Mouse (Mus musculus) frontal cortex, adult 2 months (tissue): Measurements from ENCODE around the gene Nedd1. TPM values are rescaled to one million over a fixed set of nuclear protein-coding genes. Genes with fewer than 3 reads are reported as not detected.

Experiments
- DNase-seq, 2 experiments: peaks; one replicate each; pipeline ENCODE4 v3.0.0; 2022; ENCODE audit warnings: low spot score in 1 of 2; ENCODE audit errors: extremely low spot score in 1 of 2
- polyA plus RNA-seq: library from polyadenylated mRNA; depleted of rRNA; stranded (reverse); fragments of >200 nt; gene quantifications from 2 replicates; pipeline ENCODE4 v1.2.3, GENCODE M21; 2012; rRNA removed

The Nedd1 gene
- 3.3 and 3.8 TPM in 2 replicates for polyA plus RNA-seq

GRCm38 (mm10) chr10:92721771-92722619 is at the start of gene Nedd1:
Nedd1 (minus strand) TSS chr10:92722420.
- DNase-seq, result peak; percentile 79 to 92

GRCm38 (mm10) chr10:92754359-92754758 is 32.1 kb upstream of the Nedd1 start:
- DNase-seq, result no peak

- DNase-seq, result no peak
Observed at GRCm38 (mm10) chr10:92730339-92730738, 8.1 kb upstream of the Nedd1 start.

GRCm38 (mm10) chr10:92728723-92729122 is 6.5 kb upstream of the Nedd1 start:
- no peak for DNase-seq

- no peak for DNase-seq
Observed at GRCm38 (mm10) chr10:92722620-92722988, 384 bp upstream of the Nedd1 start.

- DNase-seq, result no peak
Observed at GRCm38 (mm10) chr10:92699032-92699431, 23.2 kb downstream of the Nedd1 start.

- DNase-seq, result no peak
Observed at GRCm38 (mm10) chr10:92675056-92675455, 47.2 kb downstream of the Nedd1 start.

GRCm38 (mm10) chr10:92671906-92672305 is 50.3 kb downstream of the Nedd1 start:
- DNase-seq, result no peak

GRCm38 (mm10) chr10:92665287-92665686 is 56.9 kb downstream of the Nedd1 start:
- DNase-seq, result no peak

GRCm38 (mm10) chr10:92653266-92653665 is 69.0 kb downstream of the Nedd1 start:
- DNase-seq, result no peak

- DNase-seq, result peak in 1 of 2 experiments; percentile 58
Observed at GRCm38 (mm10) chr10:92652399-92652920, 69.8 kb downstream of the Nedd1 start.

GRCm38 (mm10) chr10:92651266-92651665 is 71.0 kb downstream of the Nedd1 start:
- DNase-seq, result no peak

- no peak for DNase-seq
Observed at GRCm38 (mm10) chr10:92649096-92649495, 73.1 kb downstream of the Nedd1 start.

- no peak for DNase-seq
Observed at GRCm38 (mm10) chr10:92647691-92648090, 74.5 kb downstream of the Nedd1 start.

- DNase-seq, result no peak
Observed at GRCm38 (mm10) chr10:92643995-92644394, 78.2 kb downstream of the Nedd1 start.

GRCm38 (mm10) chr10:92641032-92641431 is 81.2 kb downstream of the Nedd1 start:
- peak in 1 of 2 experiments; percentile 69 for DNase-seq
